Mouse (Mus musculus) left cerebral cortex, adult 18-20 months (tissue): ENCODE measurements at regions not wholly inside any gene's neighbourhood (a gene's known extent, or its start where the extent isn't known, plus 50 kb on each side); places are given as distances from the start of the nearest gene placed in this dataset.

Experiments
- DNase-seq, 2 experiments: peaks; one replicate each; pipeline ENCODE4 v3.0.0; 2021 to 2022; ENCODE audit warnings: low spot score in 2 of 2, mixed read lengths in 1 of 2

DNA sequence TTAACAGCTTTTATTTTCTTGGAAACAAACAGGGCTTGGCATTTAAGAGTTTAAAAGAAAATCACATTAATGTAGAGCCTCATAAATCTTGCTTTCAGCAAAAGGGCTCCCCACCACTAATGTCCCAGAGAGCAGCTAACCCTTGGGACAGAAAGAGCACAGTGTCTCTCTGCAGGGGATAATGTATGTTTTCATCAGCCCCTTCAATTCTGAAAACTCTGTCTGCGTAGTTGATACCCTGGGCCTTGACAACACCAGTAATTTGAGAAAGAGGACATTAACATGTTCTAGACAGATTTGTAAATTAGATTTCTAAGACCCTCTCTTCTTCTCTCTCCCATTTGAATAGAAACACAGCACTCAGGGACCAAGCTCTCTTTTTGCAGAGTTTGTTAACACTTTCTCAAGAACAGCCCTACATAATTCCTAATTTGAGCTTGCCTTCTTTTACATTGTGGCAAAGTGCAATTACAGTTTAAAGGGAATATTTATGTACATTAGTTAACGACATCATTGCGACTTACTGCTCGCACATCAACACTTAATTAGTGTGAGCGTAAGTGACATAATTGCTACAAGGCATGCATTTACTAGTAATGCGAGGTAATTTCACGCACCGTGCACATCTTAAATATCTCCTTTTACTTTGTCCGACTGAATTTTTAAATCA is 444.7 kb downstream of the Psat1 start:
- DNase-seq: no peak

DNA sequence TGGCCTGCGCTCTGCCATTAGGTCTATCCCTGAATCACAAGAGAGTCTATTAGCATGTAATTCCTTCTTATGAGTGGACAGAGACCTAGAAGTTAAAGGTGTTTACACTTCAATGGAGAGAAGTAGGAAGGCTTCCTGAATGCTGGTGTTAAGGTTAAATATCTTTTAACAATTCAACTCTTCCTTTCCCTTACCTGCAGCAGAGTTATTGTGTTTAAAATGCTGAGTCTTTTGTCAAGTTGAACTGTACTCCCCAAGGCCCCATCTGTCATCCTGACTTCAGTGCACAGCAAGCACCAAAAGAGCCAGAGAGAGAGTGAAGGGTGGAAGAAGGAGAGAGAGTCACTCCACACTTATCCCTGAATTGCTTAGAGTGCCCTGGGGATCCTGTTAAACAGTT is 451.6 kb downstream of the Psat1 start:
- DNase-seq: no peak

DNA sequence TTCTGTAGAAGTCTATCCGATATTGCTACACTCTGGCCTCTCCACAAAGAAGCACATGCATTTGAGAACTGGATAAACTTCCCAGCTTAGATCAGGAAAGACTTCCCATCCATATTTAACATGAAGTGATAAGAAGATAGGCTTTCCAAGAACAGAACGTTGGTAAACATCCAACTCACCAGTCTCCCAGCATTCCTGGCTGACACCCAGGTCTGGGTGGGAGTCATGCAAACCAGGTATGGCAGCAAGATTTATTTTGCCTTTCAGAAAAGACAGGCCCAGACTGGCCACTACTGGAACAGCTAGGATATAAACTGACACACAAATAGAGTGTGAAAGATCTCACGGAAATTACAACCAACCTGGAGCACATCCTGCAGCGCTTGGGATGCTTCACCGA is 459.6 kb downstream of the Psat1 start:
- DNase-seq: peak in 1 of 2 experiments; percentile 11

DNA sequence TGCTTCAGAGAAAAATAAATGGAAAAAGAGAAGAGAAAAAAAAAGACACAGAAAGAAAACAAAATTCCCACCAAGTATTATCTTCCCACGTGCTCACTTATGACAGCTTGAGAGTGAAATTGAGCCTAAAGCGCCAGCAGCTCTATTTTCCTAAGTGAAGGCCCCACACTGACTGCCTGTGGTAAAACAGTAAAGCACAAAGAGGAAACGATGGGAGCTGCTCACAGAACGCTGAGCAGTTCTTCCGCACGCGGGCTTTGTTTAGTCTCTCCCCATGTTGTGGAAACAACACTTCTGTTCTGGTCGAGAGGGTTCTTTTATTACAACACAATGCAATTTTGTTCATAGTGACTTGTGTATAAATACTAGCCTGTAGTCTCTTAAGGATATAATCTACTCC is 465.5 kb downstream of the Psat1 start:
- no peak for DNase-seq

DNA sequence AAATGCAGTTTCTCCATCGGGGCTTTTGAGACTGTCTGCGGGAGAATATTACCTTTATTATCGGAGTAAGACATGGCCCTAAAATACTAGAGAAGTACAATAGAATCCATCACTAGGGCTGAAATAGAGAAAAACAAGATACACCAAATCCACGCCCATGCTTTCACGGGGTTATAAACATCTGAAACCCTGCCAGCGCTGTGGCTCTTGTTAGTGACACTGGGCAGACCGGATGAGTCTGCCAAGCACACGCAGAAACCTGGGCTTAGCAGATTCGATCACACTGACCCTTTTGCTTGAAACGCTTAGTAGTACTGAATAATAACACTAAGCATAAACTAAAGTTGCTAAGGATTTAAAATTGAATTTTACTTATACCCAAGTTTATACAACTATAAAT is 477.6 kb downstream of the Psat1 start:
- no peak for DNase-seq

DNA sequence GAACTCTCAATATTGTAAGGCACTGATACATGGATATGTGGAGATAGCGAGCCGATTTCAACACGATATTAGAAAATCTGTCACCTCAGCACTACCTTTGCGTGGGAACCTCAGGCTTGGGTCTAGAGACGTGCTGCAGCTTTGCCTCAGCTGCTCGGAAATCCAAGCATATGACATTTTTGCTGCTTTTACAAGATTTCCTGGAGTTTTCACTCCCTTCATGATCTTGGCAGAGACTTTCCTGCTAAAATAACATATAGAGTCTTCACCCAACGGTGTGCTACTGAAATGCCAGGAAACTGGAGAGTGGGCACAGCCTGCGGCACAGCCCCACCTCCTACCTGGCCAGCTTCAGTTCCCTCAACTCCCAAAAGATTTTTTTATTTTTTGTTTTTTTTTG is 480.4 kb downstream of the Psat1 start:
- DNase-seq: peak; percentile 2 to 9

DNA sequence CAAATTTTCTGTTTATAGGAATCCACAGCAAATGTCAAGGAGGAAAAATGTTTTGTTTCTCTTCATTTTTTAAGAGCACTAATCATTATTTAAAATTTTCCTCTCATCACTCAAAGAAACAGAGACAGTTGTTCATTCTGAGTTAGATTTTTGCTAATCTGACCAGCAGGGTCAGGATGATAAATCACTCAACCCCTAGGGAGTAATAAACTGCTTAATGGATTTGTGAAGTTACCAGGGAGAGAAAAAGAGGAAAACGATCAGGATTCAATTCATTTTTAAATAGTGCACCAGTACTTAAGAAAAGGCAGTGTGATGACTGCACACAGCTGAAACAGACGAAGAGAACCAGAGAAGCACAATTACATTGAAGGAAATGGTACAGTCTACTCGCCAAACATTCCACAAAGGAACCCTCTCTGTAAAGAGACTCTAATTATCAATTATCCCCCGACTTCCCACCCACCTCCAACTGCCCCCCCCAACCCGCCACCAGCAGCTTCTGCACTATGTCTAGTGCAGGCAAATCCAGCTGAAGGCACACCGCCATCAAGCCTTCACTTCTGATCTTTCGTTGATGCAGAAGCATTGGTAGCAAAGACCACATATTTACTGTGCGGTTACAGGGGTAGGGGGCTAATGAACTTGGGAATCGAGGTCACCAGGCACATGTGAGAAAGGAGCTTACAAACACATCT is 481.9 kb downstream of the Psat1 start:
- DNase-seq: no peak

DNA sequence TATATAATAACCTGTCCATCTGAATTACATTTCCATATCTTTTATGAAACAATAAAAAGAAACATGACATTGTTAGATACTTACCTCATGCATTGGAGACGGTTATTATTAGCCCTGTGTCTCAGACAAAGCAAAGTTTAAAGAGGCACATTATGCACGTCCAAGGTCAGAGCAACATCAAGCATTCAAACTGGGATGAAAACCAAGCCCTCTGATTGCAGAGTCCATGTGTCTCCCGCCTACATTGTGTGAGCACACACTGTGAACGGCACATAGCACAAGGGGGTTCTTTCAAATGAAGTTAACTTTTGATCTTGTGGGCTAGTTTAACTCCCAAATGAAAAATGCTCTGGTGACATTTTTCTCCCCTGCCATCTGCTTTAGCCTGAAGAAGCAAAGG is 489.3 kb downstream of the Psat1 start:
- no peak for DNase-seq

DNA sequence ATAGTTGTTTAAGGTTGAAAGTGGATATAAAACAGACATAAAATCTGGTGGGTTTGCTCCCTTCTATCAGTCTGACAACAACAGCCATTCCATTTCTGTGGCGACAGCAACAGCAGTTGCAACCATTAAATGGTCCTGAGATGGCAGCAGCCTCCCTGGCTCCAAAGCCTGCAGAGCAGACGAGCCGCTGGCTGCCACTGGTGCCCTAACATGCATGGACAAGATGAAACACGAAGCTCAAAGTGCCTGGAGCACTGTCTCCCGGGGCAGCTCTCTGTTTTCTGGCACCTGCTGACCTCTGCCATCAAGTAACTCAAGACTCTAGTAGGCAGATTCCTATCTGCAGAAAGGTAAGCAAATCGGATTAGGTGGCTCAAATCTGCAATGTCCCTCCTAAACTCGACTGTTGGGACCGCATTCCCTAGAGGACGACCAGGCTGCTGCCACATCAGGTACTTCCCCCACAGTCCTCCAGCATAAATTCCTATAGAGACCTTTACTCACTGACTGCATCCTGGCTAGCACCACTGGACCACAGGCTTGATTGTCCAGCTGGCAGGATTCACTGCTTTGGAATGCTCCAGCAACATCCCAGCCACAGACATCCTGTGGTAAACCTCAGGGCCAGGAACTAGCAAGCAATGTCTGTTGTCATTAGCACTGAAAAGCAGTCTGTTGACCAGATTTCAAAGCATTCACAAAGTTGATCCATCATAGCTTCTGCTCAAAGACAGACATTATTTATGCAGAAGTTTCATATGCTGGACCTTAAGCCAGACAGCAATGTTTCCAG is 490.0 kb downstream of the Psat1 start:
- no peak for DNase-seq

DNA sequence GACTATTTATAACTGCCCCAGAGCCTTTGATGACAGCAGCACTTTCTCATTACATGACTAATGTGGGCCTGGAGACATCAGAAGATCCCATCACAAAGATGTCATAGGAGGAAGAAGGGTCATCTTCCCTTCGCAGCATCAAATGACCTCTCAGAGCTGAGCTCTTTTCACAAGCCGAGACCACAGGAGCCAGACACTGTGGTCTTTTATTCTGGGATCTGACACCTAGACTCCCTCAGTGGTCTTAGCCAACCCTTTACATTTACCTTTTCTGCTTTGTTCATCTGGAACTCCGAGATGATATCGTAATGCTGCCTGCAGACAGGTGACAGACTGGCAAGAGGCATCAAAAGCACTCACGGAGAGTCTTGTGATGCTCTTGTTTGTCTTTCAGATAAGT is 498.1 kb downstream of the Psat1 start:
- no peak for DNase-seq

DNA sequence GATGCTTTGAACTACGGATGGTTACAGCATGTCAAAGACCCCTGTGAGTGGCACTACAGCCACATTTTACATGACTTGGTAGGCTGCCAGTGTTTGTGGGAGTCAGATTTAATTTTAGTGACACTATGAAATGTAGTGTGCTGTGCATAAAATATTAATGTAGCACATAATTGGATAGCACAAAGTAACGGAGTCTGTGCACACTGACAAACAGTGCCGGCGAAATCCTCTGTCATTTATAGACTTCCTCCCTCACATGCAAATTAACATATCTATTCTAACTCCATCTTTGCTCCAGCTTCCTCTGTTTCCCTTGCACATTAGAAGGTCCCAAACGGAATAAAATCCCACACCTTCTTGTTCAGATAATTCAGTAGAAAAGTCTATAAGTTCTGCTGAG is 515.3 kb downstream of the Psat1 start:
- DNase-seq: peak in 1 of 2 experiments; percentile 2

DNA sequence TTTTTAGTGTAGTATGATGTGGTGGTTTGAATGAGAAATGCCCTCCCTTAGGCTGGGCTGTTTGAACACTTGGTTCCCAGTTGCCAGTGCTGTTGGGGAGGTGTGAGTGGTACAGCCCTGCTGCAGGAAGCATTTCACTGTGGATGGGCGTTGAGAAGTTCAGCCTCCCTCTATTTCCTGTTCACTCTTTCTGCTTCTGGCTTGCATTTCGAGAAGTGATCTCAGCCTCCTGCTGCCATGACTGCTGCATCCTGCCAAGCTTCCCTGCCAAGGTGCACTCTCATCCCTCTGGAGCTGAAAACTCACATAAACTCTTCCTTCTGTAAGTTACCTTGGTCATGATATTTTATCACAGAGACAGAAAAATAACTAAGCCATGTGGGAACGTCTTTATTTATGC is 525.8 kb downstream of the Psat1 start:
- DNase-seq: no peak

DNA sequence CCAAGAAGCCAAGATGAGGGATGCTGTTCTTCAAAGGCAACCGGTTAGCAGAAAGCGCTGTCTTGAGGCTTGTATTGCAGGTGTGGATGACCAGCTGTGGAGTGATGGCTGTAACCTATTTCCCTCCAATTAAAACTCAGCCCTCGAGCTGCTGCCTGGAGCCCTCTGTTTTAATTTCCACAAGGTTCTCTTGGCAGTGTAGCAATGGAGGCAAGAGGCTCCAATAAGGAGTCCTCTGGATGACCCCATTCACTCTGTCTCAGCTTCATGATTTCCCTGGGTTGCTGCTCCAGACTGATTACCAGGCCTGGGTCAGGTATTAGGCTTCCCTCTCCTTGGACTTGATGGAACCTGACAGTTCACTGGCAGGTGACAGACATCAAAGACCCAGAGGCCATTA is 548.5 kb downstream of the Psat1 start:
- DNase-seq: no peak

DNA sequence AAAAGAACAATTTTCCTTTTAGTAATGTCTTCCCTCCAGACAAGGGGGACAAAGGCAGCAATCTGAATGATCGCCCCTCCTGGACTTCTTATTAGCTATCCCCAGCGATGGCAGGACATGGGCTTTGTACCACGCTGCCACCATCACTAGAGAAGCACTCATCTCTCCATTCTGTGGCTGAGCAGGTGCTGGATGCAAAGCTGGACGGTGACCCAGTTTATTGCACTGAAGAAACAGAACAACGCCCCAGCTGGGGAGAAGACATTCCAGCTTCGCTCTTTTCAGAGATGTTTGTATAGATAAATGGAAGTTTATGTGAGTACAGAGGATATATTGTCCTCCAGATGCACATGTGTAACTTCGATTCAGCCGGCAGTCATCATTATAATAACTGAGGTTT is 575.5 kb downstream of the Psat1 start:
- DNase-seq: no peak

DNA sequence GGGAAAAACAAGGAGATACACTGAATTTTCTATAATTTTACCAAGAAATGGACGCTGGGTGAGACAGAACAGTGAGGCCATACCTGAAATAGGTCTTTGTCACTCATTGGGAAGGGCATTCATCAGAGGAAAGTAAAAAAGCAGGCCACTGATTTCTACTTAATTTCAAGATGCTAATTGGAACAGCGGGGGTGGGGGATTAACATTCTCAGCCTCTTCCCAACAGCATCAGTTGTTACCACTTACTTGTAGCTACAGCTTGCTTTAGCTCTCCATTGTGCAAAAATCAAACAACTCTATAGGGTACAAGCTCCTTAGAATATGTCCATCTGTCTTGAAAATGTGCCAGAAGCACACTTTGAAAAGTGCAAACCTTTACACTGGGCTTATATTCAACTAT is 580.2 kb downstream of the Psat1 start:
- no peak for DNase-seq

DNA sequence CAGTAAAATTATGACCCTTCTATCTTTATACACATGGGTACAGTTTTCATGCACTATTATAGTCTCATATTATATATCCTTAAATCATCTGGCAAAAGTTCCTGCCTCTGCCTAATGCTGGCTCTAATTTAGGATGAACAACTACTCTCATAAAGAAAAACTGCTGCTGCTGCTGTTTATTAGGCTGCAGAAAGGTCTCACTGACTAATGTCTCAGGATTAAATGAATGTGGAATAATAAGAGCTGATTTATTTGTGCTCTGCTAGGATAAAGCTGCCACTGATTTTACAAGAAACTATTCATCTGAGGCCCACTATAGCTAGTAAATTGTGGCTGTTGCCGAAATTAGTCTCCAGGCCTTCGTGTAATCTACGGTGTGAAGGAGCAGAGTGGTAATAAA is 590.0 kb downstream of the Psat1 start:
- no peak for DNase-seq

DNA sequence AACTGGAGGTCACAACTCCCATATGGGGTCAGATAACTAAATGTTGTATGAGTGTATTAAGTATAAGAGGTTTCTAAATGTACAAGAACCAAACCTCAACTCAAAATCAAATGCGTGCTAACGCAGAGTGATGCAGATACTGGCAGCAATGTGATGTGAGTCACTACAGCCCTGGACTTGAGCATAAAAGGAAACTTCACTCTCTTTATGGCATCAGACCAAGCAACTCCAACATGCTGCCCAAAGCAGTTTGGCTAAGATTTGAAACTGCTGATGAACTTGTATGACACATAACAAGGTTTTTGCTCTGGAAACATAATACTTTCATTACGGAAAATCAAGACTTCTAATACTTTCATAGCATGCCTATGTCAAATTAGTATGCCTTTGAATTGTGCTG is 598.8 kb downstream of the Psat1 start:
- no peak for DNase-seq

DNA sequence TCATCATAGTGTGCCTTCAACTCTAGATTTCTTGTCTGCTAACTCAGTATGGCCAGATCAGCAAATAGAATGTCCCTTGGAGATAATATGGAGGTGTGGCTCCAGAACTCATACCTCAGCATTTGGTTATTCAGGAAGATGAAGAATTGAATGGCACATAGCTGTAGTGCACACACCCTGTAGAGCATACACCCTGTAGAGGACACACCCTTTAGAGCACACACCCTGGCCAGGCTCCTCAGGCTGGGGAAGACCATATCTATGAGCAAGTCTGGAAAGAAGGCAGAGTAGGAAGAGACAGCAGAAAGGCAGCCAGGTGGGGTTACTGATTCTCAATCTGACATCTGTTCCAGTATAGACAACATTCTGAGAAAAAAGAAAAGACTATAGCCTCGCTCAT is 604.9 kb downstream of the Psat1 start:
- no peak for DNase-seq

DNA sequence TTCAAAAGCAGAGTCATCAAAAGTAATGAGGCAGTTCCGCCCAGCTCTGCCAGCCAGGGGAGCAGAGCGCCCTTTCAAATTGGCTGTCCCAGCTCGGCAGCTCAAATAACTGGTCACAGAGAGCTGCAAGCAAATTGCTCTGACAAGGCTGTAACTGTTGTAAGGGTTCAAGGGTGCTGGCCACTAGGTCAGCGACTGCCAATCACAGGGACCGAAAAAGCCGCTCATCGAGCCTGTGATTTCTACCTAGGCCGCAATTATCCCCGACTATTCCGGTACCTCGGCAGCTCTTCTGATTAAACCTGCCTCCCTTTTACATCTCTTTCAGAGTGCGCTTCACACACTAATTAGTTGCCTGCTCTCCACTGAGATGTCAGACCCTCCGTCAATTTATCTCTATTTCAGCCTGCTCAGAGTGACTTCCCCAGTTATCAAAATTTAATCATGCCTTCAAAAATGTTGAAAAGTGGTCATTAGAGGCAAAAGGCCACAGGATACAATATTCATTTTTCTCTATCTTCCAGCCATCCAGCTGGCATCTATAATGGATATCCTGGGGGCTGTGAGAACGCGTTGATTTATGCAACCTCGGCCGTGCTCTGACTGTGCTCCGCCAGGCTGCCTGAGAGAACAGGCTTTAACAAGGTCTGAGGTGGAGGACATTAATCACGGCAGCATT is 606.7 kb downstream of the Psat1 start:
- no peak for DNase-seq

DNA sequence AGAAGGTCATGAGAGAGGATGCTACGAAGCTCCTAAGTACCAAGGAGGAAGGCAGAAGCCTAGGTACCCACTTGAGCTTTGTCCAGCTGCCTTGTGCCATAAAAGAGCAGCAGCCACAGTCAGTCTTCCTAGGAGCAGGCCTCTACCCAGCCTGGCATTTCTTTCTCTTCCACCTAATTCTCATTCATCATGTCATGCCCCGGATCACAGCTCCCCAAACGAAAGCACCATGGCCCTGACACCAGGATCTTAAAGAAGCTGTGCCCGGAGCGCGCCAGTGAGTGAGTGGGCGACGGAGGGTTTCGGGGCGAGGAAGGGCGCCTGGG is 607.2 kb downstream of the Psat1 start:
- no peak for DNase-seq

DNA sequence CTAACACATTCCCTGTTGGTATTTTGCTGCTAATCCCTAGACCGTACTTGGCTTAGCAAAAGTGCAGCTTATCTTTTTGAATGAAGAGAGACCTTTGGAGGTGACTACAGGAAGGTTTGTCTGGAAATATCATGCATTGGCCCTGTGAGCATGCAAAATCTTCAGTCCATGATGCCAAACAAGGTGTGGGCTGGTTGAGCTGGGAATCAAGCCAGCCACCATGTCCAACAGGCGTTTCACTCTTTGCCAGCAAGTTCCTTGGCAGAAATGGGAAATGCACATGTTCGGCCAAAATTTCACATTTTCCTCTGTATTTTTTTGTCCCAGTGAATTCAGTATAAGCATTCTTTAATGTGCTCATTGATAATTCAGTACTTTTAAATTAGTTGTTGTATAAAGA is 617.0 kb downstream of the Psat1 start:
- DNase-seq: peak; percentile 34 to 66

DNA sequence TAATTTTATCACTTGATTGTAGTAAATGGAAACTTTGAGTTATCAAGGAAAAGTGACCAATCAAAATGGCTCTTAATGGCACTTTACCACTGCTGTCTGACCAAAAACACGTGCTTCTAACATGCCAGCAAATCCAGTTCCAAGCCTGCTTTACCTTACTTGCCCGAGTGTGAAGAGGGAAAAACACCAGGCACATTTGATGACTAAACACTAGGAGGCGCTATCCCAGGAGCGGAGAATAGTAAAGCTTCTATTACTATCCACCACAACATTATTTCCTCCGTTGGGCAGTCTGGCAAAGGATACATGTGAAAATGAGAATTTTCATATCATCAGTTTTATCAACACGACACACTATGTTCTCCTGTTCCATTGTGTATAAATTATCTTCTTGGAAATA is 647.7 kb downstream of the Psat1 start:
- no peak for DNase-seq
